Mouse (Mus musculus): ENCODE measurements at regions not wholly inside any gene's neighbourhood (a gene's known extent, or its start where the extent isn't known, plus 50 kb on each side); places are given as distances from the start of the nearest gene placed in this dataset.

DNA sequence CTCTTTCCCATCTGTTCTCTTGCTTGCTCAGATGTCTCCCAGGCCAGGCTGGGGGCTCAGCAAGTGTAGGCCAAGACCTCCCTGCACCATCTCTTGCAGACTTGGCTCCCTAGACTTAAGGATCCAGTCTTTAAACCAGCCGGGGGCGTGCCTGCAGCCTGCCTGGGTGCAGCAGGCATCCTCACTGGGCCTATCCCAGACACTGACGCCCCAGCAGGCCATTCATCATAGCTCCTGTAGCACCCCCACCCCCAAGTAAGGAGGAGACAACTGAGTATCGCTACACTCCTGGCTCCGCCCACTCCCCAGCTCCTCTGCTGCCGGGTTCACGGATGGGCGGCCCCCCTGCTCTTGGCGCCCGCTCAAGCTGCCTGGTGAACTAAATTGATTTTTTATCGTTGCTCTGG lies 160.2 kb downstream of the Gm26897 start:
- peak; percentile 76 for DNase-seq (ENCODE audit: extremely low spot score, low spot score)

DNA sequence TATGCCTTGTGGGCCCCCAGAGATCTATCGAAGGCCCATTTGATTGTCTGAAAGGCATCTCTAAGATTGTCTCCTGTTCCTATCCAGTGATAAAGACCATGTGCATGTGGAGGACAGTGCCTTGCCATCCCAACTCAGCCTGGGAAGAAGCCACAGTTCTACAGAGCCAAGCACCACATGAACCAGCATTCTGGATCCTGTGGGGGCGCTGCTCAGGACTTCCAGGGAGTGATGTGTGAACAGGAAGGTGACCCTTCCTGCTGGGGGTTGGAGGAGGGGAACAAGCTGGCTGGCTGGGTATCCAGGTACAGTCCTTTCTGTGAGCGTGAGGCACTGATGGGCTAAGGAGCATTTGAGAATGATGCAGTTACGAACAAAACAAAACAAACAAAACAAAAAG lies 163.8 kb downstream of the Gm26897 start:
- DNase-seq (ENCODE audit: extremely low spot score, low spot score): no peak

DNA sequence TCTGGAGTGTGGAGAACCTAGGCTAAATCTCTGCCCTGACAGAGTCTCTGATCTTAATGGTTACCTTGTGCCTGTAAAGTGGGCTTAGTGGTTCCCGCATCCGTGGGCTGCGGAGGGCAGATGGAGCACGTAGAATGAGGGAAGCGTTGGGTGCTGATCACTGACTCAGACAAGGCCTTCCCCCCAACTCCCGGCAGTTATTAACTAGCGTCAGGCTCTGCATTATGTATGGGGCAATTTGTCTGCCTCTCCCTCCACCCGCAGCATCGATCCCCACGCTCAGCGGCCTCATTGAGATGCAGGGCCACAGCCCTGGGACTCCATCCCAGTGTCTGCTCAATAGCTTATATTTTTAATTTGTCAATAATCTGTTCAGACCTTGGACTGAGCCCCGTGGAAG lies 164.8 kb downstream of the Gm26897 start:
- DNase-seq (ENCODE audit: extremely low spot score, low spot score): no peak

DNA sequence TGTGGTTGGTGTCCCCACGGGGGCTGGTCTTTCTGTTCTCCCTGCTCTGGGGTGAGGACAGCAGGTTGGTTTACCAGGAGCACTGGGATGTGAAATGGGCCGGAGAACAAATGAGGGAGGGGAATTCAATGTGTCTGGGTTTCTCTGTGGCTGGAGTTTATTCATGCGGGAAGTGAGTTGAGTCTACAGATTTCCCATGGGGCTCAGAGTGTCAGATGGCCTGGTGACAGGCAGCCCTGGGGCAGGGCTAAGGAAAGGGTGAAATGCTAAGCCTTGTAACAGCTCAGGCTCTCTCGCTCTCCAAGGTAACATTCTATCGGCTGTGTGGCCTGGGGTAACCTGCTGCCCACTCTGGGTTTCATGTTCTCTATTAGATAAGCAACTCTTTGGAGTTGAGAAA lies 167.5 kb downstream of the Gm26897 start:
- no peak for DNase-seq (ENCODE audit: extremely low spot score, low spot score)

DNA sequence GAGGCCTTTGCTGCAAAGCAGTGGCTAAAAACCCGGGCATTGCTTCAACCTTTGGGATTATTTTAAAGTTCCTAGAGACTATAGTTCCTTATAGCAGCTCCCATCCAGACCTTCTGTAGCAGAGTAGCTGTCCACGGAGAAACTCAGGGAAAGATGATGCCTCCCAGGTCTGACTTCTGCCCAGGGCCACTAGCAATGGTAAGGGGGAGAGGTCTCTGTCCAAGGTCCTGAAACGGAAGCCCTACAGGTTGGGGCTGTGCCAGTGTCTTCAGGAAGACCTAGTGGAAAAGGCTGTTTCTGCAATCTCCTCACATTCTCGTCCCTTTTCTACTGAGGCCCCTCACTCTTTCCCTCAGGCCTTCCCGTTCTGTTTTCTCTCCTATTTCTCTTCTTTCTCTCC lies 168.0 kb downstream of the Gm26897 start:
- DNase-seq (ENCODE audit: extremely low spot score, low spot score): peak; percentile 78

DNA sequence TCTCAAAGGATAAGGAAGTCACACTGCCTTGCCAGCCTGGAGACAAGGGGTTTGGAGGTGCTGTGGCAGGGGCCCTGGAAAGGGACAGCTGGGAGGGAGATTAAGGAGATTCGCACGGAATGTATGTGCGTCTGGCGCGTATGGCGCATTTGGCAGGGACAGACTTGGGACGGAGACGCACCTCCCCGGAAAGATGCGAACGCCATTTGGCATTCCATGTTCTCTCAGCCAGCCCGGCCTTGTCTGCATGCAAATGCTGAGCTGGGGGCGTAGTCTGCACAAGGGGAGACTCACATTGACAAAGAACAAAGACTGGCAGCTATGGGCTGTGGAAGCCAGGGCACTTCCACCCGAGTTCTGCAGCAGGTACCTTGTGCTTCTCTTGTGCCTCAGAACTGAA lies 174.4 kb downstream of the Gm26897 start:
- DNase-seq (ENCODE audit: extremely low spot score, low spot score): no peak

DNA sequence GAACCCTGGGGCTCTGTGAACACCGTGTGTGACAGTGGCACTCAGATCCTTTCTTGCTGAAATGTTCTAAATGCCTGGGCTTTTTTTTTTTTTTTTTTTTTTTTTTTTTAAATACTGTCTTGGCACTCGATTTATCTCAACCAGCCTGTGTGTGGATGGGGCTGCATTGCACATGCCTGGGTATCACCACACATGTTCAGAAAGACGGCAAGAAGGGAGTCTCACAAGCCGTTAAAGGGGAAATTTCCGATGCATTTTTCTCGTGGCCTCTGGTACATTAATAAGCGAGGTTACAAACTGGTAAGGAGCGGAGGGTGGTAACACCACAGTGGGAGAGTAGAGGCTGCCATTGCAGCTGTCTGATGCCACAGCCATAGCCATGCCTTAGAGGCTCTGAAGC lies 176.8 kb downstream of the Gm26897 start:
- no peak for DNase-seq (ENCODE audit: extremely low spot score, low spot score)

DNA sequence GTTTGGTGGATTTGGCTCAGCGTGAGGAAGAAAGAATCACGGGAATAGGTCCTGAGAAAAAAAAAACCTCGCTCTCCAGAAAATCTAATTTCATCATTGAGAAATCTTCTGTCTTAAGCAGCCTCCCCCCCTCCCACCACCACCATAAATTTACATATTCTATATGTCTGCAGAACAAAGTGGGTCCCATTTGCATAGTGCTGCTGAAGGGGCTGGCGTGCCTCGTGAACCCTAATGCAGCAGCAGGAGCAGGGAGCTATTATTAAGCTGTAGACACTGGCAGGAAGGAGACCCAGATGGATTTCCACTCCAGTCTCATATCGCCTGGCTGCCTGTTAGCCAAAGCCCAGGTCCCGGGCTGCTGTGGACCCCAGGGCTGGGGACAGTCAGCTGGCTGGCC lies 179.6 kb downstream of the Gm26897 start:
- DNase-seq (ENCODE audit: extremely low spot score, low spot score): no peak

DNA sequence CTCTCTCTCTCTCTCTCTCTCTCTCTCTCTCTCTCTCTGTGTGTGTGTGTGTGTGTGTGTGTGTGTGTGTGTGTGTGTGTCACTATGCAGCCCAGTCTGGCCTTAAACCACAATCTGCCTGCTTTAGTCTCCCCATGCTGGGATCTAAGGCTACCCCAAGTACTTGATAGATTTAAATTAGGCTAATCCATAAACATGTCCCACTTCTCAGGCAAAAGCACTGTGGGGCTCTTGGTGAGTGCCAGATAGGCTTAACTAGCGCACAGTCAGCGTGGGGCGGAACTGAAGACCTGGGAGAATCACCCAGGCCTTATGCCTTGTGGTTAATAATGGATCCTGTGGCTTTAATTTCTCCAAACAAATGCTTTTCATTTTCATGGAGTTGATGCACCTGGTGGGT lies 180.6 kb downstream of the Gm26897 start:
- DNase-seq (ENCODE audit: extremely low spot score, low spot score): no peak

DNA sequence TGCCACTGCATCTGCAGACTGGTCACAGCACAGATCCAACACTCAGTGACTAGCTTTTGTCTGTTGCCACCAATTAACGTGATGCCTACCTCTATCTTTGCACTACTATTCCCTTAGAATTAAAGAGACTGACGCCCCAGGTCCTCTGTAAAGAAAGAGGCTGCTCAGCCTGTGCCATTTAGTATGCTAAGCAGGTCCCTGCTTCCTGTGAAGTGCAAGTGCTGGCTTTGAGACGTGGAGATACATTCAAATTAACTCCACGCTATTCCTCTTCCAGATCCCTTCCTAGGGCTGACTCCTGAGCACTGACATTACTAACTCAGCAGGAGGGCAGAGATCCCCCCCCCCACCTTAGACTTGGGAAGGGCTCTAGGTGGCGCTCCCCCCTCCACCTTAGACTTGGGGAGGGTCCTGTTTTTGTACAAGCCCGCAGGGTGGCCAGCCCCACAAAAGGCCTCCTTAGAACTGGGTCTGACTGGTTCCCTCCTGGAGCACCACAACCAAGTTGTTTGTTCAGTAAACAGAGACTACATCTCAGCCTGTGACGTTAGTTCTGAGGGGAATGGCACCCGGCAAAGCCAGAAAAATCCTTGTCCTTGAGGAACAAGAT lies 184.0 kb downstream of the Gm26897 start:
- no peak for DNase-seq (ENCODE audit: extremely low spot score, low spot score)

DNA sequence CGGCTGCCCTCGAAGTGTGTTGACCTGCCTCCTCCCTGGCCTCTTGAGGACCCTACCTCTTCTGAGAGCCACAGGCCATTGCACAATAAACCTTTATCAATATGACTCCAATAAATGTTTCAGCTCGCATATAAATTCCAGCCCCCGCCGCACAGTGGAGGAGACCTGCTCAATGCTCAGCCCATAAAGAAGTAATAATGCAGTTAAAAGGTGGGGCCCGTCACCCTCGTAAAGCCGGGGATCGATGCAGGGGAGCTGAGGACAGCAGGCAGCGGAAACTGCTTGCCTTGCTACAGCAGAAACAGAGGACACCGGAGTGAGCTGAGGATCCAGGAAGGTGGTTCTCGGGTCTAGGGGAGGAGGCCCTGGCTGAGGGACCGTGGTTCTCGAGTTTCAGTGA lies 185.2 kb downstream of the Gm26897 start:
- no peak for DNase-seq (ENCODE audit: extremely low spot score, low spot score)

DNA sequence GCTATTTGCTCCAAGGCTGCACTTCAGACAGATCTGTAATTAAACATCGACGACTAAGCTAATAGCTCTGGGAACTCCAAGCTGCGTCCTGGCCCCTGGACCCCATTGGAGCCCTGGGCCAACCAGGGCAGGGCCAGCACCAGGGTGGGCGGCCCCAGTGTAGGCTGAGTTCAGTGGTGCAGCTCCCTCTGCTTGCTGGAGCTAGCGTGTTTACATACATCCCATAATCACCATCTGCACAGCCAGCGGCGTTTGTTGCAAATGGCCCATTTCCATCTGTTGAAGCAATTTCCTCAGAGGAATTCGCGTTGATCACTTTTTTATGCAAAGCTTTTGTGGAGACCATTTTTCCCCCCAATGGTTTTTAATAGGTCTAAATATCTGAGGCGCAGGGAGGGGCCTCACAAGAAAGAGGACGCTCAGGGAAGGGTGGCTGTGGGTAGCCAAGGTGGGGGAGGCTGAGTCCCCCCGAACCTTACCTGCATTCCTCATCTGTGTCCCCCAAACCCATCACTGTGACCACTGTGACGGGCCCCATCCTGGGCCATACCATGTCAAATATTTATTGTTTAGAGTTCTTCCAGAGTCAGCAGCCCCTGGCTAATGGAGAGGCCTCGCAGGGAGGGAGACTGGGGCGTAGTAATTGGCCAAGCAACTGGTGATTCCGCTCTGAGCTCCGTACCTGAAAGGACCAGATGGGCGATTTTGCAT lies 189.4 kb downstream of the Gm26897 start:
- peak; percentile 29 for DNase-seq (ENCODE audit: extremely low spot score, low spot score)

DNA sequence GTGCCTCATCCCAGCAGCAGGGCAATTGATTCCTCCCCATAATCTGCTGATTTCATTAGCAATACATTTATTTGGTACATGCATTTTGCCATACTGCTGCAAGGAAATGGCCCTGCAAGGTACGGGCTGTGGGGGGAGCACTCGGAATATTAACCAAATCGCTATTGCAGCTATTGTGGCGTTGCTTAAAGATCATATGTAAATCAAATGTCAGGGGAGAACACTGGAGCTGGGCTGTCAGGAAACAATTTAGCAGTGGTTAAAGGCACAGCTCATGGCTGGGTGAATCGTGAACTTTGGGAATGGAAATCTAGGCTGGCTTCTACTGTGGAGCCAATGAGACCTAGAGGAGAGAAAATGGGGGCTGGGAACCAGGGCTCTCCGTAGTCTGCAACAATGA lies 192.0 kb downstream of the Gm26897 start:
- DNase-seq (ENCODE audit: extremely low spot score, low spot score): no peak

DNA sequence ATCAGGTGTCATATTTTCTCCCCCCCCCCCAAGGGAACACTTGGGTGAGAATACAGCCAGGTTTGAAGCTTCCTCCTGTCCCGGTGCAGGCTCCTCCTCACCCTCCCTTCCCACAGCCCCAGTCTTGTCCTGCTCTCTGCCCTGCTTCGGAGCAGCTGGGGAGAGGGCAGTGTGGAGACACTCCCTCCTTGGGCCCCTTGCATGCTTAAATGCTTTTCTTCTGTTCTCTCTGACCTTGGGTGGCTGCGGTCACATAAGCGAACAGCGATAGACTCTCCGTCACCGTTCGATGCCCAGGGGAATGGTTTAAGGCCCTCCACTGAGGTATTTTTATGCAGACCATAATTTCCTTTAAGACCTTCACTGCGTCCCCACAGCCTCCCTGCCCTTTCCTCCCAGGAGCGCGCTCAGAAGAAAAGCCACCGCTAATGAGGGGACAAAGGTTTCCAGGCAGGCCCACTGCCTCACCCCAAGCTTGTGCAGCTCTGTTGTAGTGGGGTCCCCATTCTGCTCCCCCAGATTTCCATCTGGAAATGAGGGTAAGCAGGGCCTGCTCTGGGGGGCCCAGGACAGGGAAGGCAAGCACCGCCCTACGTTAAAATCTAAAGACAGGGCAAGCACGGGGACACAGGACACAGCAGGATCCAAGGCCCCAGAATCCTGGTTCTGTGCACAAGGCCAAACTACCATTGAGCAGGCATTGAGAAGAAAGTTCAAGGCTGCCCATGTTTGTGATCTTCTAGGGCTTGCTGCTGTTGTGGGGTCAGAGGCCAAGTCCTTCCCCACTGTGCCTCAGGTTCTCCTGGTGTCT lies 195.7 kb downstream of the Gm26897 start:
- no peak for DNase-seq (ENCODE audit: extremely low spot score, low spot score)

DNA sequence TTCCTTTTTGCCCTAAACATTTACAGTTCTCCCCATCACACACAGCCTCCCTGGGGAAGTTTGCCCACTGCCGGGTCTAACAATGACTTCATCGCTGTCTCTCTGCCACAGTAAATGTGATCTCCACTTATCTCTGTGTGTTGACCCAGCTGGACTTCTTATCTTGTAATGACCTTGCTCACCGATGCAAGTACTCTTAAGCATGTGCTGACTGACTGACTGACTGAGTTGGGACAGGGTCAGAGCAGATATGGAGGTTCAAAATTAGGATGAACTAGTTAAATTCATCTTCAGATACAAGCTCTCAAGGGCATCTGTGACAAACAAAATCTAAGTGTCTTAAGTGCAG lies 196.2 kb downstream of the Gm26897 start:
- no peak for DNase-seq (ENCODE audit: extremely low spot score, low spot score)

DNA sequence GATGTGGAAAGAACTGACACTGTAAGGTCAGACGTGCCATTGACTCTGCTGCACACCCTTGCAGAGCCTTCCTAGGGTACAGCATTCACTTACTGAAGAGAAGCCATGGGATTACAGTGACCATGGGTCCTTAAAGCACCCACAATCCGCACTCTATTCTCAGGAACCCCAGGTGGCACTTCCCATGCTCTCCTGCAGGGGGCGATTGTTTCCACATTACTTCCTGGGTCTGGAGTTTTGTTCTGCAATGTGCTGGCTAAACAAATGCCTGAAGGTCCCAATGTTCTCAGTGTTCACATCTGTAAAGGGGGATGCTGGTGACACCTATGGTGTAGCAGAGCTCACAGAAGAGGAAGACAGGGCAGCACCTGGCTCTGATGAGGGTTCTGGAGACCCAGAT lies 198.0 kb downstream of the Gm26897 start:
- no peak for DNase-seq (ENCODE audit: extremely low spot score, low spot score)

DNA sequence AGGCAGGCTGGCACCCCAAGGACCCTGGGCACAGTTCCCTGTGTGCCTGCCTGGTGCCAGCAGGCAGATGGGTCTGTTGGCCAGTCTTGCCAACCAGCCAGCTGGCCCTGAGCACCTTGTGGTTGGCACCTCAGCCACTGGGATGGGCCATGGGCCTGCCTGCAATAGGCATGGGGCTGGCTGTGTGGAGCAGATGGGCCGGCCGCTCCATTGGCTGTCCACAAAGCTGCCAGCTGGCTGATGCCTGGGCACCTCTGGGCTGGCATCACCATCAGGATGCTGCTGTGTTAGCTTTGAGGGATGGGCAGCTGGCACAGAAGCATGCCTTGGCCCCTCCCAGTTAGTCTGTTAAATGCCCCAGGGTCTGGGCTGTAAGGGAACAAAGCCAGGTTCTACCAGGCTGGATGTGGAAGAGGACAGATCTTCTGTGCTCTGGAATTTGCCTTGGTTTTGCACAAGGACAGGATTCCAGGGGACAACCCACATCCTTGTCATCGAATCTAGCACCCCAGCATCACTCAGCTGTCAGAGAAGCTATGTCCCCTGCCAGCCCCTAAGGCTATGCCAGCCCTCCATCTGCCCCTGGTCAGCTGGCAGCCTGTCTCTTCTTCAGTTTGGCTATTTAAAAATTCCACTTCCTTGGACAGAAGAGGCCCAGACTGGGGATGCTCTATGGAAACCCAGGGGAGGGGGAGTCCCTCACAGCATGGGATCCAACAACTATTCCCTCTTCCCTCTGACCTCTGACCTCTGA lies 201.8 kb downstream of the Gm26897 start:
- no peak for DNase-seq (ENCODE audit: extremely low spot score, low spot score)

DNA sequence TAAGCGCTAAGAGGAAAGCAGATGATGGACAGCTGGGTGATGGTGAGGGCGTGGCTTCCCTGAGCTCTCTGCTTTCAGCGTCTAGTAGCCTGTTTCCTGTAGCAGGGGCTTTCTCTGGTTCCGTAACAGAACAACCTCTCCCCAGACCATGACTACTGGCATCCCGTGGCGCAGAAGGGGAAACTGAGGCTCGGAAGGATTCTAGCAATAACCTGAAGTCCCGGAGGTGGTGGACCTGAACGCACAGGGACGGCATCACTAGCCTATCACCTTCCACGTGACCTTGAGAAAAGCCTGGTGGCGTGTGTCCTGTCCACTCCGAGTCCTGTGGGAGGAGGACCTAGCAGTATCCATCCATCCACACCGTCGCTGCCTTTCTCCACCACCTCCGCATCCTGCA lies 208.1 kb downstream of the Gm26897 start:
- no peak for DNase-seq (ENCODE audit: extremely low spot score, low spot score)

DNA sequence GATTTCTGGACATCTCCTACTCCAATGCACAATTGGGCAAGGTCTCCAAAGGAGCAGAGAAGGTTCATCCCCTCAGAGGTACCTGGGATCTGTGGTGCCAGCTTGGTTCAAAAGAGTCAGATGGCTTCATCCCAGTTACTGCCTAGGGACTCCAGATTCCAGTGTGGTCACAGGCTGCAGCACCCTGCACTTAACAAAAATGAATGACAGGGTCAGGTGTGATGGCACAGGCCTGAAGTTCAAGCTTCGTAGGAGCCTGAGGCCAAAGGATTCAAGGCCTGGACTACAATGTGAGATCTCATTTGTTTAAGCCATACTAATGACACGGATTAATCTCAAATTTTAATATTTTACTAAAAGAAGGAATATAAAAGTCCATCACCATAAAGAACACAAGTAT lies 209.1 kb downstream of the Gm26897 start:
- DNase-seq (ENCODE audit: extremely low spot score, low spot score): no peak

DNA sequence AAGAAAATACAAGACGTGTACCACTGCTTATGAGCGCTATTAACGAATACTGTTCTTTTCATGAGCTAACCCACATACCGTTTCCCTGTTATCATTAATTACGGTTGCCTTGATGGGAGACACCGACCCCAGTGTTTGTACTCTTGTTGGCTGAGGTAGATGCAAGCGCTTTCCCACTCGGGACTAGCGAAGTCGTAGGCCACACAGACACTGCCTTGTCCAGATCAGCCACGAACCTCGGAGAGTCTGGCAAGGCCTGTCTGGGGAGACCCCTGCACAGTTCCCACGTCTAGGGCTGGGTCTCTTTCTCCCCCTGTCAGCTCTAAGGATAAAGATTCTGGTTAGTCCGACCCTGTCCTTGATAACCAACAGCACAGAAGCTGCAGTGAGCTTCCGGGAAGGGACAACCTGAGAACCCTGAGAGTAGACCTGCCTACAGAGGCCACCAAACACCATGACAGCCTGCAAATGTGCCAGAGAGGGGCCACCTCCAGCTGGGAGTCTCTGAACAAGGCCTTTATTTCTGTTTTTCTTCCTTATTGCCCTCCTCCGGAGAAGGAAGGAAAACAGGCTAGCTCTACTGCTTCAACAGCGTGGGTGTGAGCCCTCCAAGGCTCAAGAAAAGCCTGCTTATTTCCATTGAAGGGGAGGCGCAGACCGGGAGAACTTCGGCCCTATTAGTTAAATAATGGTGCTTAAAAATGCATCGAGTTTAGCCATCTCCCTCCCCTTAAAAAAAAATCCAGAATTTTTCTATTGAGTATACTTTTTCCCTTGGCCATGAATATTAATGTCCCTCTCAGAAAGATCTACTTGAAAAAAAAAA lies 209.8 kb downstream of the Gm26897 start:
- DNase-seq (ENCODE audit: extremely low spot score, low spot score): no peak
